Mouse (Mus musculus): ENCODE measurements at regions not wholly inside any gene's neighbourhood (a gene's known extent, or its start where the extent isn't known, plus 50 kb on each side); places are given as distances from the start of the nearest gene placed in this dataset.
A peak's percentile ranks its signal among the peaks of the same experiment; 100 is the strongest.
"Not testable (repeated sequence)": the region's sequence is repeated elsewhere in the genome, so short reads cannot be mapped to it uniquely, and the experiment has no call there.

DNA sequence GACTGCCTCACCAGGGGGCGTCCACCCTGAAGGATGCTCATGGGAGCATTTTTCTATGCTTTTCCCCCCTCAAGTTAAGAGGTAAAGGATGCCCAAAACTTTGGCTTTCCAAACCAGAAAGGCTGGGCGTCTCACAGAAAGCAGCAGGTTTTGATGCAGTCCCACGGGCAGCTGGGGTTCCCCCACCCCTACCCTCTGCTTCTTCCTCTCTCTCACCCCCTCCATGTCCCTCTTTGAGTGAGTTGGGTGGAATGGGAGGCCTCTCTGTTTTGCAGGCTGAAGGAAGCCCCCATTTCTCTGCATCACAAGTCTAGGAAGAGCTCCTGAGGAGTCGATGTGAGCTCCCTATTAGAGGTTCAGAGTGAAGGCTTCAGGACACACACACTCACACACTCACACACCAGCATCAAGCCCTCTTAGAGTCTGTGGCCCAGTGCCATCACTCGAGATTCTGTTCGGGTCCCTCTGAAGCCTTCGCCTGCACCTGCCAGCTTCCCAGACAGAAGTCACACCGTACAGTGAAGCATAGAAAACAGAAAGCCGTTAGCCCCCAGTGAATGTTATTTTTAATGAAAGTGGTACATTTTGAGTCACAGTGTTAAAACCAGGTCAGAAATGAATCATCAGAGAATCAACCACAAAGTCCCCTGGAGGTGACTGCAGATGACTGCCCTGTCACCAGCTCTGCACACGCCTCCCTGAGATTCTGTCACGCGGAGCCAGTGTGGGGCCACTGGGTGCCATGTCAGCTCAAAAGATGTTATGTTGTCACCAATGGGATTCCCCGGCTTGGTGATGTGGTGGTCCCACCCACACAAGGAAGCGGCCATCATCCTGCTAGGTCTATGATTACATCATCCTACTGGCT lies 78.3 kb downstream of the Tomm20 start:
- peaks cover 12% of the 10 kb centered on the region; the same call in 1 of the 2 replicates for H3K4me1 ChIP-seq
- H3K27ac ChIP-seq (replicated peaks) = no peak overlapping the region
- no peaks in the 10 kb centered on the region for H3K27me3 ChIP-seq
- 77% methylated on average over 14 of the region's 14 CpGs for WGBS
- H3K9me3 ChIP-seq (replicated peaks) = no peaks in the 10 kb centered on the region
- no peak overlapping the region for H3K4me3 ChIP-seq (replicated peaks)
- no peak overlapping the region for H3K4me2 ChIP-seq (replicated peaks)
- no peaks in the 10 kb centered on the region for H3K36me3 ChIP-seq
- no peak overlapping the region for H3K9ac ChIP-seq
- no peak for ATAC-seq (ENCODE audit: insufficient number of reproducible peaks, low FRiP score, low TSS enrichment, low read depth)

DNA sequence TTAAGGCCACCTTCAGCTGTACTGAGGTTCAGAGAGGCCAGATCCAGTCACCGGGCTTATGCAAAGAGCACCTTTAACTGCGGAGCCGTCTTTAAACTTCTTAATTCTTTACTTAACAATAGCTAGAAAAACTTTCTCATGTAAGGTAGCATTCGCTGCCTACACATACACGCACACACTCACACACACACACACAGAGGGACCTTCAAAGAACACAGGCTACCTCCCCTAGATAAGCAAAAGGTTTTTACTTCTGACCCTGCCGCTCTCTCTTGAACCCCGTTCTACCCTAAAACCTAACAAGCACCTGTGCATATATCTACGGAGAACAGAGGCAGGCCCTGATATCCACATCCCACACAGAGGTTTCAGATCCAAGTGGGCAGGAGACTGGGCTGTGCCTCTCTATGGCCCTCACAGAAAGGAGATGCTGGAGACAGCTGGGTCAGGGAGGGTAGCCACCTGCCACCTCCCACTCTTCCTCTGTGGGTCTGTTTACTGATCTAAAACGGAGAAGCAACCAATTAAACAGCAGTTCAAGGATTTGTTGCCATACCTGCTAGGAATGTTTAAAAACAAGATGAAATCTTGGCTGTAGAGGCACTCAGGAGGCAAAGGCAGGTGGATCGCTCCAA lies 81.2 kb downstream of the Tomm20 start:
- no peak for ATAC-seq (ENCODE audit: insufficient number of reproducible peaks, low FRiP score, low TSS enrichment, low read depth)
- Histone ChIP-seq H3K9ac (no peak overlapping the region), H3K9me3 (replicated peaks) (no peaks in the 10 kb centered on the region), H3K36me3 (no peaks in the 10 kb centered on the region), H3K4me1 (peaks cover 12% of the 10 kb centered on the region; the same call in 1 of the 2 replicates), H3K4me2 (replicated peaks) (no peak overlapping the region), H3K27ac (replicated peaks) (no peak overlapping the region), H3K27me3 (no peaks in the 10 kb centered on the region), H3K4me3 (replicated peaks) (no peak overlapping the region)
- 83% methylated on average over 10 of the region's 10 CpGs for WGBS

DNA sequence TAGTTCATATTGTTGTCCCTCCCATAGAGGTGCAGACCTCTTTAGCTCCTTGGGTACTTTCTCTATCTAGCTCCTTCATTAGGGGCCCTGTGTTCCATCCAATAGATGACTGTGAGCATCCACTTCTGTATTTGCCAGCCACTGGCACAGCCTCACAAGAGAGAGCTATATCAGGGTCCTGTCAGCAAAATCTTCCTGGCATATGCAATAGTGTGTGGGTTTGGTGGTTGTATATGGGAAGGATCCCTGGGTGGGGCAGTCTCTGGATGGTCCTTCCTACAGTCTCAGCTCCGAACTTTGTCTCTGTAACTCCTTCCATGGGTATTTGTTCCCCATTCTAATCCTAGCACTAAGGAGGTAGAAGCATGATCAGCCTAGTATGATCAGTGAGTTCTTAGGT lies 82.0 kb downstream of the Tomm20 start:
- not testable (repeated sequence) for H3K27me3 ChIP-seq; H3K36me3 ChIP-seq; H3K27ac ChIP-seq (replicated peaks); H3K4me3 ChIP-seq (replicated peaks); H3K9me3 ChIP-seq (replicated peaks); ATAC-seq (ENCODE audit: insufficient number of reproducible peaks, low FRiP score, low TSS enrichment, low read depth); H3K9ac ChIP-seq; H3K4me2 ChIP-seq (replicated peaks)
- 78% methylated on average over 1 of the region's 1 CpGs for WGBS
- peaks cover 12% of the 10 kb centered on the region; the same call in 1 of the 2 replicates for H3K4me1 ChIP-seq

DNA sequence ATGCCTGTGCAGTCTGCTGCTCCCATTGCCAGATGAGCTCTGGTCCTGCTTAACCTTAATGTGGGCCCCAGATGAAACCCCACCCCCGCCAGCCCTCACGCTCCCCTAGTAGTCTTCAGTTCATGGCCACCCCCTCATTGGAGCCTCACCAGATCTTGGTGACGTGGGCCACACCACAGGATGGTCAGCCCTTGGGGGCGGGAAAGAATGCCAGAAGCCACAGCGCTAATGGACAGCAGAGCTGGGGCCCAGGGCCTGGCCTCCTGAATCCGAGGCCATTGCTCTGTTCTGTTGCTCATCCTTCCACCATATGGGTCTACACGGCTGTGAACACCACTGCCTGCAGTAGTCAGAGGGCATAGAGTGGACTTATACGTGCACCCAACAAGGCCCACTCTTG lies 83.9 kb downstream of the Tomm20 start:
- H3K4me2 ChIP-seq (replicated peaks) = no peak overlapping the region
- H3K36me3 ChIP-seq = no peaks in the 10 kb centered on the region
- no peak overlapping the region for H3K27ac ChIP-seq (replicated peaks)
- peaks cover 12% of the 10 kb centered on the region; the same call in 1 of the 2 replicates for H3K4me1 ChIP-seq
- no peaks in the 10 kb centered on the region for H3K27me3 ChIP-seq
- no peak overlapping the region for H3K4me3 ChIP-seq (replicated peaks)
- 83% methylated on average over 8 of the region's 8 CpGs for WGBS
- H3K9me3 ChIP-seq (replicated peaks) = no peaks in the 10 kb centered on the region
- no peak overlapping the region for H3K9ac ChIP-seq
- peak; percentile 56; the same call in 1 of the 2 replicates for ATAC-seq (ENCODE audit: insufficient number of reproducible peaks, low FRiP score, low TSS enrichment, low read depth)

DNA sequence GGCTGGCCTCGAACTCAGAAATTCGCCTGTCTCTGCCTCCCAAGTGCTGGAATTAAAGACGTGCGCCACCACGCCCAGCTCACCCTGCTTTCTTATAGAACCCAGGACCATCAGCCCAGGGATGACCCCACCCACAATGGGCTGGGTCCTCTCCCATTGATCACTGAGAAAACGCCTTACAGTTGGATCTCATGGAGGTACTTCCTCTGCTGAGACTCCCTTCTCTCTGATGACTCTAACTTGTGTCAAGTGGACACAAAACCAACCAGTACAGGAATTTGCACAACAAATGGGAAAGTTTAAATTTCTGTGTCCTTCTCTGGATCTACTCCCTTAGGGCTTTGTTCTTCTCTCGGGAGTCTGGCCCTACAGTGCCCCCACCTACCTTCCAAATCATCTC lies 85.0 kb downstream of the Tomm20 start:
- no peak overlapping the region for H3K4me3 ChIP-seq (replicated peaks)
- no peak for ATAC-seq (ENCODE audit: insufficient number of reproducible peaks, low FRiP score, low TSS enrichment, low read depth)
- WGBS = 88% methylated on average over 7 of the region's 7 CpGs

DNA sequence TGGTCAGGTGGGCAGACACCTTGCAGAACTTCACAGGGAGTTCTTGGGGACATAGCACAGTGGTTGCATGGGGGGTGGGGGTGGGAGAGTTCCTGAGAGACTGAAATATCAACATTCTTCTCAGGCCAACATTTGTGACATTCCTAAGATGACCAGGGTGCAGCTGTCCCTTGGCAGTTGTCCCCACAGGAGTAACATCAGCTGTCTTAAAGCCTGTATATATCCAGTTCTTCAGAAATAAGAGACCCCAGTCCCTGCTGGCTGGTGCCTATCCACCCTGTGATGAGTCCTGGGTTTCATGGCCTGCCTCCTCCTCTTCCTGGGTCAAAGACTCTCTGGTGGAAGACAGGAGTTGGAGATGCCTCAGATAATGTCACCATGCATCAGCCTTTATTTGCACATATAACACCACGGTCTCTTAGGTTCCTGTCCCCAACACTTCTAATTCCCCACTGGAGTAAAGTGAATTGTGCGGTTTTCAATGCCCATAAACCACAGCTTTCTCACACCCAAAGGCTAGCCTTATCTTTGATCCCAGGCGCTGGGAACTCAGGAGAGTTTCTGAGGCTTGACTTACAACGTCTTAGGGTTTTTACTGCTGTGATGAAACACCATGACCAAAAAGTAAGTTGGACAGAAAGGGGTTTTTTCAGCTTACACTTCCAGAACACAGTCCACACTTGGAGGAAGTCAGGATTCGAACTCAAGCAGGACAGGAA lies 85.8 kb downstream of the Tomm20 start:
- peaks cover 12% of the 10 kb centered on the region; the same call in 1 of the 2 replicates for H3K4me1 ChIP-seq
- H3K9me3 ChIP-seq (replicated peaks) = no peaks in the 10 kb centered on the region
- H3K9ac ChIP-seq = no peak overlapping the region
- no peaks in the 10 kb centered on the region for H3K27me3 ChIP-seq
- H3K4me2 ChIP-seq (replicated peaks) = no peak overlapping the region
- H3K4me3 ChIP-seq (replicated peaks) = no peak overlapping the region
- H3K36me3 ChIP-seq = no peaks in the 10 kb centered on the region
- H3K27ac ChIP-seq (replicated peaks) = no peak overlapping the region
- ATAC-seq (ENCODE audit: insufficient number of reproducible peaks, low FRiP score, low TSS enrichment, low read depth) = no peak
- WGBS = 84% methylated on average over 5 of the region's 5 CpGs

More for the DNA sequence above, 85.0 kb downstream of the Tomm20 start:
- Histone ChIP-seq H3K9me3 (replicated peaks) (no peaks in the 10 kb centered on the region), H3K4me2 (replicated peaks) (no peak overlapping the region), H3K27me3 (no peaks in the 10 kb centered on the region), H3K9ac (no peak overlapping the region), H3K36me3 (no peaks in the 10 kb centered on the region), H3K4me1 (peaks cover 12% of the 10 kb centered on the region; the same call in 1 of the 2 replicates), H3K27ac (replicated peaks) (no peak overlapping the region)

DNA sequence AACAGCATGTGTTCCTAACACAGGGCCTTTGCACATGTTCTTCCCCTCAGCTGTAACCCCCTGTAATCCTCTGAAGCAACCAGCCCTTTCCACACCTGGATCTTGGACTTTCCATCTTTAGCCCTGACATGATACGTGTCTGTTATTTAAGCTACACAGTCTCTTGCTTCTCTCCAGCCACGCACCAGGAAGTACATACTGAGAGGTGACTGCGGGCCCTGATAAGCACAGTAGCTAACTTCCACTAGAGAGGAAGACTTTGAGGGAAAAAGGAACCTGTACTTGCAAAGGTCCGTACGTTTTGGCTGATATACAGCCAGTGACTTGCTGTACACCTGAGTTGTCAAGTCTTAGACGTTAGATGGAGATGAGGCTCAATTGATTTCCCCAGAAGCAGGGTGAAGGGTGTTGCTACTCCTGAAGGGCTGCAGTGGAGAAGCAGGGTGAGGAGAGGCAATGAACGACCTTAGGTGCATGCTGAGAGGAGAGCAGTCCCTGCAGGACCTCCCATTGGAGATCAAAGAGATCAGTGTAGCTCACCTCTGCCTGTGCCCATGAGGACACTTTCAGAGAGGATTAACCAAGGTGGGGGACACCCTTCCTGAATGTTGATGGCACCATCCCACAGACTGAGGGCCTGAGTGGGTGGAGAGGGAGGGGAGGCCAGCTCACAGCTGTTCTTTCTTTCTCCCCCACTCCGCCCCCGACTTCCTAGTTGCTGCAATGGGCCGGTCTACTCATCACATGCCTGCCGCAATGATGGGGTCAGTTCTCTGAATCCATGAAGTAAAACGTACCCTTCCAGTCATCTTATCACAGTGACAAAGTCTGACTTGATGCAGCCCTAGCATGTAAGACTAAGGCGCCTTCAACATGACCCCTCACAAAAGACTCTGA lies 88.1 kb downstream of the Tomm20 start:
- no peak overlapping the region for H3K4me2 ChIP-seq (replicated peaks)
- H3K27ac ChIP-seq (replicated peaks) = no peak overlapping the region
- H3K4me1 ChIP-seq = peaks cover 13% of the 10 kb centered on the region
- no peaks in the 10 kb centered on the region for H3K27me3 ChIP-seq
- ATAC-seq (ENCODE audit: insufficient number of reproducible peaks, low FRiP score, low TSS enrichment, low read depth) = no peak
- H3K9ac ChIP-seq = no peak overlapping the region
- H3K4me3 ChIP-seq (replicated peaks) = no peak overlapping the region
- no peaks in the 10 kb centered on the region for H3K9me3 ChIP-seq (replicated peaks)
- 78% methylated on average over 13 of the region's 13 CpGs for WGBS
- no peaks in the 10 kb centered on the region for H3K36me3 ChIP-seq

DNA sequence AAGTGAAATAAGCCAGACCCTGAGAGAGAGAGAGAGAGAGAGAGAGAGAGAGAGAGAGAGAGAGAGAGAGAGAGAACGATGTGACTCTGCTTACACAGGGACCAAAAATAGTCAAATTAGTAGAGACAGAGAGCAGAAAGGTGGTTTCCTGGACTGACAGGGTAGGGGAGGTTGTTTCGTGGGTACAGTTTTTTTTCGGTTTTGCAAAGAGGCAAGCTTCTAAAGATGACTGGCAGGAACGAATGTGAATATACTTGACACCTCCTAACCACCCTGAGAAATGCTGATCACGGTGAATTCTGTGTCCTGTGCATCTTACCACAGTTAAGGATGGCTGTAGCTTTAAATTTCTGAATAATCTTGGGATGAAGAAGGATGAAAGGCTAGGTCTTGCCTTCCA lies 89.7 kb downstream of the Tomm20 start:
- Histone ChIP-seq H3K27me3 (no peaks in the 10 kb centered on the region), H3K9ac (no peak overlapping the region), H3K36me3 (no peaks in the 10 kb centered on the region), H3K27ac (replicated peaks) (no peak overlapping the region), H3K4me3 (replicated peaks) (no peak overlapping the region), H3K4me1 (peaks cover 5% of the 10 kb centered on the region), H3K9me3 (replicated peaks) (no peaks in the 10 kb centered on the region), H3K4me2 (replicated peaks) (no peak overlapping the region)
- ATAC-seq (ENCODE audit: insufficient number of reproducible peaks, low FRiP score, low TSS enrichment, low read depth) = no peak
- WGBS = 58% methylated on average over 5 of the region's 5 CpGs

DNA sequence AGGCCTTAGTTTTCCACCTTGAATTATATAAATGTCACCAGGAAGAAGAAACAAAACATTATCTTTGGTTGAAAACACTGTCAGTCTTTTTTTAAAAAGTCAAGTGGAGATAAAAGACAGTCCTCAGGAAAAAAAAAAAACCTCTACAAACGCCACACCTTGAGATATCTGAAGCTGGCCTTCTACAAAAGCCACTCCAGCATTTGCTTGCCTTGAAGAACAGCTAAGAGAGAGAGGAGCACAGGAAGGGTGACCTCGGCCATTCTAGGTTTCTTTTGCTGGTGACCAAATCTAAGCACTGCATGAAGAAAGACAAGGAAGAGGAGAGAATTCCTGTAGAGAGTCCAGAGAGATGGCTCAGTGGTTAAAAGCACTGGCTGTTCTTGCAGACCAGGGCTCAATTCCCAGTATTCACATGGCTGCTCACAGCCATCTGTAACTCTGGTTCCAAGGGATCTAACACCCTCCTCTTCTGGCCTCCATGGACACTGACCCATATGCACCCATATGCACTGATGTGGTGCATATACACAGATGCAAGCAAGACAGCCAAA lies 90.5 kb downstream of the Tomm20 start:
- Histone ChIP-seq H3K27me3 (no peaks in the 10 kb centered on the region), H3K36me3 (no peaks in the 10 kb centered on the region), H3K4me2 (replicated peaks) (no peak overlapping the region), H3K27ac (replicated peaks) (no peak overlapping the region), H3K9ac (no peak overlapping the region), H3K4me1 (peaks cover 5% of the 10 kb centered on the region), H3K9me3 (replicated peaks) (no peaks in the 10 kb centered on the region), H3K4me3 (replicated peaks) (no peak overlapping the region)
- WGBS = 83% methylated on average over 2 of the region's 2 CpGs
- no peak for ATAC-seq (ENCODE audit: insufficient number of reproducible peaks, low FRiP score, low TSS enrichment, low read depth)

DNA sequence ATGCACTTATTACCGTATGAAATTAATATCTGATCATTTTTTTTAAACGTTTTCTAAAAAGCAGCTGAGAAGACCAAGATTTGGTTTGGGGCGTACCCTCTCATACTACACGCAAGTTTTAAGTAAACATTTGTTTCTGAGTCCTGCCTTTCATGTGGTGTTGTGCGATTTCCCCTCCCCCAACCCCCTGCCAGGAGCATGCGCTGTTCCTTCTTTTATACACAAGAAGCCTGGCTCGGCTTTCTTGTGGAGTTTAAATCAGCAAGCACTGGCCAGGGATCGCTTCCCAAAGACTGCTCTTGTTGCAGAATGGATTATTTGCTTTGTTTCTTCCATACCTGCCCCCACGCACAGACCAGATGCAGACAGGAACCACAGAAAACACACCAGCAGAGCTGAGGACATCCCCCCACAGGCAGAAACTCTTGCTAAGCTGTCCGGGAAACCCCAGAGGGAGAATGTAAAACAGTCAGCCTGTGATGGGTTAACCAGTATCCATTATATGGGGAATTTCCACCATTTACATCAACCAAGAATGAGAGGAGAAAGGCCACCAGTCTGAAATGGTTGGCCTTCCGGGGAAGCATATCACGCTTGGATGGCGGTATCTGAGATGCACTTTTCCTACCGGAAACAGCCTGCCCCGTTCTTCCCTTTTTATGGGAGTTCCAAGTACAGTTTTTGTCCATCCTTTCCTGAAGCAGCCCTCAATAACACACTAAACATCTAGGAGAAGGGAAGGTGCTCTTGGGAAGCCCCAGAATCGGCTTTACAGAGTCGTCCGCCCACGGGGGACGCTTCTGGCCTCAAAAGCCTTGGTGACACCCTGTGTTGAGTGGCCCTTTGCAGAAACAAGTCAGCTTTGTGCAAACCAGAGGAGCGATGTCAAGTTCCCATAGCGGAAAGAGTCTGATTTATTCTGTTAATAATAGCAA lies 91.3 kb downstream of the Tomm20 start:
- H3K27ac ChIP-seq (replicated peaks) = no peak overlapping the region
- no peak overlapping the region for H3K4me3 ChIP-seq (replicated peaks)
- 66% methylated on average over 22 of the region's 22 CpGs for WGBS
- no peaks in the 10 kb centered on the region for H3K9me3 ChIP-seq (replicated peaks)
- no peak overlapping the region for H3K9ac ChIP-seq
- no peaks in the 10 kb centered on the region for H3K36me3 ChIP-seq
- H3K4me1 ChIP-seq = peaks cover 5% of the 10 kb centered on the region
- ATAC-seq (ENCODE audit: insufficient number of reproducible peaks, low FRiP score, low TSS enrichment, low read depth) = no peak
- H3K4me2 ChIP-seq (replicated peaks) = no peak overlapping the region
- H3K27me3 ChIP-seq = no peaks in the 10 kb centered on the region
